Mouse (Mus musculus): Measurements from ENCODE around the gene Cnst. TPM values are rescaled to one million over a fixed set of nuclear protein-coding genes. Genes with fewer than 3 reads are reported as not detected.

Cnst gene
- 10 to 100 TPM; 31.3 to 32.8 TPM for total RNA-seq (2023)

DNA sequence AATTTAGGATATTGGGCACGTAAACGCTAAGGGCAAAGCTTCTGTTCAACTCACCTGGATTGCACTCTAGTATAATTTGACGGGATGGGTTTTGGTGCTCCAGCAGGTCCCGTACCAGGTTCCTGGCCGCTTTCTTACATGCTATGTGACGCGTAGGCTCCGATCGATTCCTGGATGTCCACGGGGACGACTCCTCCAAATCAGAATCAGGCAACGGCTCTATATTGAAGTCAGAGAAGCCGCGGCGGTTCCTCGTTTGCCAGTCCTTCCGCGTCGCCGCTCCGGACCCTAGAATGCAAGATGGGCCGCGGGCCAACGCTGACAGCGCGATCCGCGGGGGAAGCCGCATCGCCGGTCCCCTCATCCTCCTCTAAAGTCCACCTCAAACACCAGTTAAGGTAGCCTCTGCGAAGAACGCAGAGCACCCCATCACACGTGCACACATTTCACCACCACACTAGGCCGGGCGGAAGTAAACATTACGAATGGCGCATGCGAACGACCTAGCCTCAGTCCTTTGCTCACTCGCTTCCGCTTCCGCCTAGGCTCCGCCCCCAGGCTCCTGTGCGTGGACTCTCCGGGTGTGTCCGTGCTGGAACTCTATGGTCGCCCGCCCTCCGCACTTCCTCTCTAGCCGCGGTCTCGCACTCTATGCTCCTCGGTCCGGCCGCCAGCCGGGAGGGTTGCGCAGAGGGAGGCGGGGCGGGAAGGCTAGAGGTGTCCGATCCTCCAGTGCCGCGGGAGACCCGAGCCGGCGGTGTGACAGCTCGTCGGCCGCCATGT, at the start of gene Cnst, which contains the start of gene Tfb2m:
TSS of gene Cnst (plus strand) at position 603 of the 783 bp plus-strand sequence.
TSS of gene Tfb2m (minus strand) at position 500 of the 783 bp plus-strand sequence.

DNA sequence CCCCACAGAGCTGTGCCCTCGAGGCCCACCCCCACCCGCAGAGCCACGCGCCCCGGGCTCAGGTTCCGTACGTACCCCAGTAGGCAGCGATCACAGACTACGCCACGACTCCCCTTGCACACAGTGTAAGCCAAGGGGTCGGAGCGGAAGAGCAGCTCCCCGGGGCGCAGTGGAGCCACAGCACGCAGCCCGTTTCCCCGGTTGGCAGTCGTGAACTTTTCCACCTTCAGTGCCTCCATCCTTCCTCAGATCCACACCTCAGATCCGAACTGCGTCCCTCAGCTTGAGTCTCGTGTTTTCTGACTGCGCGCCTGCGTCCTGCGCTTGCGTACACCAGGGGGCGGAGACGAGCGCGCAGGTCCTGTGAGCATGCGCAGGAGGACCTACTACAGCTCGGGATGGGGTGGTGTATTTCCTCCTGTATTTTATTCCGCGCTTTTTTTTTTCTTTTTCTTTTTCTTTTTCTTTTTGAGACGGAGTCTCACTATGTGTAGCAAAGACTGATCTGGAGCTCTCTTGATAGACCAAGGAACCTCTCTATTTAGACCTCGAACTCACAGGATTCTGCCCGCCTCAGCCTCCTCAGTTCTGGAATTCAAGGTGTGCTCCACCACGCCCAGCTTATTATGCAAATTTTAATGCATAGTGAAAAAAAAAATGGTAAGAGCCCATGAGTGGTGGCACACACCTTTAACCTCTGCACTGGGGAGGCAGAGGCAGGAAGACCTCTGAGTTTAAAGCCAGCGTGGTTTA, 28.3 kb upstream of the Cnst start, which contains the start of gene Smyd3:
TSS of gene Smyd3 (minus strand) at position 329 of the 753 bp plus-strand sequence.

DNA sequence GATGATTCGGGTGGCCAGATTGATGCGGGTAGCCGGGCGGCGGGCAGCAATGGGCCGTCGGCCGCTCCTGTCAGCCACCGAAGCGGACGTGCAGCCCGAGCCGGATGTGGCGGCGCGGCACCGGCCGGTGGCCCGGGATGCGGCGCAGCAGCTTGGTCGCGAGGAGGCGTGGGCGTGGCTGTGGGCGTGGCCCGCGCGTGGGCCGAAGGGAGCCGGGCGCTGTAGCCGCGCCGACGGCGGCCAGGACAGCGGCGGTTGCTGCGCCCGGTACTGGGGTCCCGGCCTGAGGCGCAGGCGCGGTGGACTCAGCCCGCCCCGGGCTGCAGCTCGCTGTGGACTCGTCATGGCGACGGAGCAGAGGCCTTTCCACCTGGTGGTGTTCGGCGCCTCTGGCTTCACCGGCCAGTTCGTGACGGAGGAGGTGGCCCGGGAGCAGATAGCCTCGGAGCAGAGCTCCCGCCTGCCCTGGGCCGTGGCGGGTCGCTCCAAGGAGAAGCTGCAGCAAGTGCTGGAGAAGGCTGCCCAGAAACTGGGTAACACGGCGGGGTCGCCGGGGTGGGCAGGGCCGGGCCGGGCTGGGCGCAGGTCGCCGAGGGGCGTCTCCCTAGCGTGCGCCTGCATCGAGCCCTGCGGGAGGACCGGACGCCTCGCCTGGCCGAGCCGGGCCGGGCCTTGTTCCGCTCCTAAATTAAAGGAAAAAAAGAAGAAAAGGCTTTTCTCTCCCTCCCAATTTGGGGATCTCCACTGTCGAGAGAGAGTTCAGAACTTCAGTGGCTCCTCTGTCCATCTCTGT, 122.0 kb downstream of the Cnst start, which contains the start of gene Sccpdh:
TSS of gene Sccpdh (plus strand) at position 198 of the 793 bp plus-strand sequence.

Other genes starting within 250 kb of the Cnst start
- 1 to 10 TPM; 8.8 to 8.9 TPM for gene Smyd3, start 28.3 kb upstream of the Cnst start, total RNA-seq (2023)
- gene Tfb2m, start 103 bp upstream of the Cnst start, total RNA-seq (2023), result 1 to 10 TPM; 8.3 to 9.6 TPM
- 1 to 10 TPM; 2.2 to 4.4 TPM for gene Sccpdh, start 121.8 kb downstream of the Cnst start, total RNA-seq (2023)
- gene Kif28, start 198.9 kb downstream of the Cnst start, total RNA-seq (2023), result not detected